Mouse (Mus musculus): ENCODE measurements around the gene Atp8a1.

GRCm38 (mm10) chr5:67649156-67649555 is 198.1 kb downstream of the Atp8a1 start:
- no peak for TF ChIP-seq TAL1 (IDR thresholded peaks at IDR 0.05; ENCODE audit: low read length)
- no peak for TF ChIP-seq GATA1 (IDR thresholded peaks at IDR 0.05; ENCODE audit: low read length)

All from erythroblast, embryonic 14.5 days (primary cell).